Mouse (Mus musculus) MEL (cell line): ENCODE data around the gene Egfl7. TPM values are rescaled to one million over a fixed set of nuclear protein-coding genes. Genes with fewer than 3 reads are reported as not detected.

Source experiments
- DNase-seq: peaks from one replicate; pipeline ENCODE4 v3.0.0; 2011; ENCODE audit warnings: low read depth, low spot score
- H3K27ac ChIP-seq: 2 replicates; pipeline ENCODE4 v1.5.1; 2012; ENCODE audit warnings: low read depth, mild to moderate bottlenecking, control low read depth, low read length, moderate library complexity; ENCODE audit not compliant: control insufficient read depth
- H3K27me3 ChIP-seq, 2 experiments: fragments of 150-350 bp in 1 of 2; sonication (generic) in 1 of 2; 2 replicates each; pipeline ENCODE4 v1.6.1; 2012; ENCODE audit warnings: low read length in 2 of 2, mild to moderate bottlenecking in 2 of 2, improper control_type of control experiment in 1 of 2, moderate library complexity in 1 of 2; ENCODE audit not compliant: insufficient read depth in 2 of 2, control insufficient read depth in 1 of 2
- H3K36me3 ChIP-seq, 2 experiments: 2 replicates each; pipeline ENCODE4 v1.6.1; 2012 to 2014; ENCODE audit warnings: low read length in 2 of 2, improper control_type of control experiment in 1 of 2, inconsistent platforms in 1 of 2, mild to moderate bottlenecking in 1 of 2; ENCODE audit not compliant: insufficient read depth in 2 of 2, control insufficient read depth in 1 of 2
- H3K4me1 ChIP-seq, 2 experiments: fragments of 150-350 bp in 1 of 2; sonication (generic) in 1 of 2; 2 replicates each; pipeline ENCODE4 v1.6.1; 2012; ENCODE audit warnings: low read length in 2 of 2, improper control_type of control experiment in 1 of 2, mild to moderate bottlenecking in 1 of 2; ENCODE audit not compliant: insufficient read depth in 2 of 2, control insufficient read depth in 1 of 2
- H3K4me3 ChIP-seq, 2 experiments: fragments of 150-350 bp in 1 of 2; sonication (generic) in 1 of 2; 2 replicates each; pipeline ENCODE4 v1.5.1; 2012; ENCODE audit warnings: low read depth in 2 of 2, low read length in 2 of 2, mild to moderate bottlenecking in 2 of 2, moderate library complexity in 2 of 2, control low read depth in 1 of 2, improper control_type of control experiment in 1 of 2; ENCODE audit not compliant: control insufficient read depth in 1 of 2, insufficient read depth in 1 of 2
- H3K79me2 ChIP-seq: 2 replicates; pipeline ENCODE4 v1.6.1; 2012; ENCODE audit warnings: mild to moderate bottlenecking, low read length, moderate library complexity; ENCODE audit not compliant: control insufficient read depth, poor library complexity, insufficient read depth
- H3K9ac ChIP-seq: 2 replicates; pipeline ENCODE4 v1.6.1; 2012; ENCODE audit warnings: low read depth, mild to moderate bottlenecking, control low read depth, low read length, moderate library complexity; ENCODE audit not compliant: control insufficient read depth, poor library complexity, severe bottlenecking
- H3K9me3 ChIP-seq: fragments of 150-350 bp; sonication (generic); replicated peaks from 2 replicates; pipeline ENCODE4 v1.6.1; 2012; ENCODE audit warnings: mild to moderate bottlenecking, low read length, improper control_type of control experiment, moderate library complexity; ENCODE audit not compliant: insufficient read depth
- E2F4 ChIP-seq: IDR thresholded peaks from 2 replicates; pipeline ENCODE4 v1.6.1; 2011; ENCODE audit warnings: low read depth, low read length, improper control_type of control experiment, borderline replicate concordance
- ETS1 ChIP-seq: IDR thresholded peaks from 2 replicates; pipeline ENCODE4 v1.6.1; 2012; ENCODE audit warnings: low read depth, mild to moderate bottlenecking, inconsistent platforms, low read length, improper control_type of control experiment, moderate library complexity
- KAT2A ChIP-seq: conservative IDR thresholded peaks from 2 replicates; pipeline ENCODE4 v1.6.1; 2012; ENCODE audit warnings: low read depth, low read length, improper control_type of control experiment, inconsistent platforms
- MAX ChIP-seq: IDR thresholded peaks from 2 replicates; pipeline ENCODE4 v1.6.1; 2011; ENCODE audit warnings: low read length, improper control_type of control experiment
- MAZ ChIP-seq: IDR thresholded peaks from 2 replicates; pipeline ENCODE4 v1.6.1; 2012; ENCODE audit warnings: low read depth, mild to moderate bottlenecking, inconsistent platforms, low read length, improper control_type of control experiment
- MEF2A ChIP-seq: IDR thresholded peaks from 2 replicates; pipeline ENCODE4 v1.6.1; 2014; ENCODE audit warnings: low read depth, mild to moderate bottlenecking, inconsistent platforms, low read length, improper control_type of control experiment; ENCODE audit not compliant: poor library complexity, insufficient replicate concordance, severe bottlenecking; ENCODE audit errors: extremely low read depth
- MXI1 ChIP-seq: IDR thresholded peaks from 2 replicates; pipeline ENCODE4 v1.6.1; 2011; ENCODE audit warnings: mild to moderate bottlenecking, low read depth, low read length, improper control_type of control experiment
- MYC ChIP-seq: IDR thresholded peaks from 2 replicates; pipeline ENCODE4 v1.6.1; 2011; ENCODE audit warnings: low read depth, mild to moderate bottlenecking, low read length, improper control_type of control experiment, moderate library complexity
- NELFE ChIP-seq: IDR thresholded peaks from 2 replicates; pipeline ENCODE4 v1.6.1; 2011; ENCODE audit warnings: low read depth, low read length, improper control_type of control experiment
- POLR2AphosphoS5 ChIP-seq: IDR thresholded peaks from 2 replicates; pipeline ENCODE4 v1.6.1; 2012; ENCODE audit warnings: low read depth, borderline replicate concordance, mild to moderate bottlenecking, inconsistent platforms, low read length, moderate library complexity, mixed read lengths
- SMC3 ChIP-seq: IDR thresholded peaks from 2 replicates; pipeline ENCODE4 v1.6.1; 2011; ENCODE audit warnings: low read depth, low read length, improper control_type of control experiment
- TAL1 ChIP-seq: IDR thresholded peaks from 2 replicates; pipeline ENCODE4 v1.6.1; 2012; ENCODE audit warnings: mild to moderate bottlenecking, inconsistent platforms, low read length, moderate library complexity, mixed read lengths
- TCF12 ChIP-seq: IDR thresholded peaks from 2 replicates; pipeline ENCODE4 v1.6.1; 2014; ENCODE audit warnings: low read depth, mild to moderate bottlenecking, inconsistent platforms, low read length, improper control_type of control experiment, moderate library complexity
- UBTF ChIP-seq: IDR thresholded peaks from 2 replicates; pipeline ENCODE4 v1.6.1; 2012; ENCODE audit warnings: low read depth, mild to moderate bottlenecking, inconsistent platforms, low read length, improper control_type of control experiment, moderate library complexity, borderline replicate concordance; ENCODE audit not compliant: insufficient read depth
- USF1 ChIP-seq: IDR thresholded peaks from 2 replicates; pipeline ENCODE4 v1.6.1; 2014; ENCODE audit warnings: low read depth, mild to moderate bottlenecking, inconsistent platforms, low read length, improper control_type of control experiment, moderate library complexity
- USF2 ChIP-seq, 2 experiments: IDR thresholded peaks; 2 replicates each; pipeline ENCODE4 v1.6.1; 2011 to 2012; ENCODE audit warnings: improper control_type of control experiment in 2 of 2, low read length in 2 of 2, borderline replicate concordance in 1 of 2, inconsistent platforms in 1 of 2, low read depth in 1 of 2, mild to moderate bottlenecking in 1 of 2; ENCODE audit not compliant: insufficient read depth in 1 of 2
- ZC3H11A ChIP-seq: IDR thresholded peaks from 2 replicates; pipeline ENCODE4 v1.6.1; 2012; ENCODE audit warnings: low read depth, mild to moderate bottlenecking, inconsistent platforms, low read length, improper control_type of control experiment
- ZMIZ1 ChIP-seq: IDR thresholded peaks from 2 replicates; pipeline ENCODE4 v1.6.1; 2012; ENCODE audit warnings: low read depth, mild to moderate bottlenecking, inconsistent platforms, low read length, improper control_type of control experiment, moderate library complexity
- ZNF384 ChIP-seq: IDR thresholded peaks from 2 replicates; pipeline ENCODE4 v1.6.1; 2012; ENCODE audit warnings: low read depth, mild to moderate bottlenecking, inconsistent platforms, low read length, improper control_type of control experiment
- polyA plus RNA-seq, 2 experiments: library from polyadenylated mRNA; stranded (reverse) in 1 of 2; unstranded in 1 of 2; fragments of >175 nt in 1 of 2; fragments of >200 nt in 1 of 2; gene quantifications; 2 replicates each; pipeline versions ENCODE4 v1.2.1 to v1.2.4; 2012; ENCODE audit warnings: low replicate concordance in 2 of 2, low read depth in 1 of 2; ENCODE audit not compliant: insufficient read length in 2 of 2, insufficient read depth in 1 of 2, missing spikeins in 1 of 2
- total RNA-seq: library from RNA; depleted of rRNA; stranded (reverse); fragments of 300-350 nt; gene quantifications from 2 replicates; pipeline ENCODE4 v1.2.3, GENCODE M21; 2012

The Egfl7 gene
- total and polyA plus RNA-seq, 3 experiments = 73.9 to 125 TPM; not detected in 1

GRCm38 (mm10) chr2:26594022-26594346, 14.2 kb downstream of the Egfl7 start (continued):
- TF ChIP-seq TCF12 = no peak
- TF ChIP-seq MXI1 = no peak
- no peak for TF ChIP-seq MAX
- TF ChIP-seq E2F4 = no peak
- no peak for TF ChIP-seq NELFE
- TF ChIP-seq MAZ = no peak
- TF ChIP-seq POLR2AphosphoS5 = no peak
- no peak for TF ChIP-seq TAL1
- TF ChIP-seq SMC3 = peak; percentile 41
- TF ChIP-seq USF2 (IDR thresholded peaks at IDR 0.05; ENCODE audit: borderline replicate concordance in 1 of 2, insufficient read depth in 1 of 2, low read depth in 1 of 2, low read length in 2 of 2) = no peak
- TF ChIP-seq ZNF384 = no peak; the same call in 1 of the 2 replicates
- TF ChIP-seq ETS1 = no peak
- TF ChIP-seq ZMIZ1 = no peak
- TF ChIP-seq UBTF = no peak
- no peak for TF ChIP-seq MYC
- TF ChIP-seq KAT2A = no peak
- no peak for TF ChIP-seq ZC3H11A
- TF ChIP-seq USF1 = no peak

GRCm38 (mm10) chr2:26594461-26594933, 14.7 kb downstream of the Egfl7 start:
- H3K9ac ChIP-seq = no peak overlapping the region
- no peak overlapping the region for H3K4me3 ChIP-seq
- H3K27ac ChIP-seq = no peak overlapping the region
- no peaks in the 10 kb centered on the region for H3K9me3 ChIP-seq
- H3K27me3 ChIP-seq = no peaks in the 10 kb centered on the region
- H3K4me1 ChIP-seq = no peaks in the 10 kb centered on the region
- TF ChIP-seq MEF2A = no peak
- TF ChIP-seq ZNF384 = peak; percentile 80
- no peaks in the 10 kb centered on the region for H3K36me3 ChIP-seq
- DNase-seq = no peak
- H3K79me2 ChIP-seq = no peaks in the 10 kb centered on the region
